Mouse (Mus musculus): ENCODE measurements around the gene Asb10.

The Asb10 gene

GRCm38 (mm10) chr5:24492546-24493285, 48.1 kb downstream of the Asb10 start:
- no peak for DNase-seq (ENCODE audit: low spot score in 2 of 2)

- DNase-seq (ENCODE audit: low spot score in 2 of 2), result no peak
Measured at GRCm38 (mm10) chr5:24490413-24490920, 50.3 kb downstream of the Asb10 start.

GRCm38 (mm10) chr5:24486738-24487137, 54.0 kb downstream of the Asb10 start:
- DNase-seq (ENCODE audit: low spot score in 2 of 2), result no peak

GRCm38 (mm10) chr5:24486097-24486496, 54.7 kb downstream of the Asb10 start:
- DNase-seq (ENCODE audit: low spot score in 2 of 2), result peak; percentile 50 to 68

GRCm38 (mm10) chr5:24484963-24485362, 55.8 kb downstream of the Asb10 start:
- no peak for DNase-seq (ENCODE audit: low spot score in 2 of 2)

GRCm38 (mm10) chr5:24483326-24483725, 57.5 kb downstream of the Asb10 start:
- peak in 1 of 2 experiments; percentile 21 for DNase-seq (ENCODE audit: low spot score in 2 of 2)

Measured in spleen, postnatal 14 days (tissue).